Mouse (Mus musculus) embryonic facial prominence, embryonic 12.5 days (tissue): ENCODE data around the gene Ppp1cc. TPM values are rescaled to one million over a fixed set of nuclear protein-coding genes. Genes with fewer than 3 reads are reported as not detected.

ENCODE experiments used
- polyA plus RNA-seq: library from polyadenylated mRNA; unstranded; fragments of >200 nt; fragmentation: Nextera tagmentation; extraction: Ambion mirVana; gene quantifications from 2 replicates; pipeline ENCODE4 v1.2.1, GENCODE M21; 2016

Gene Ppp1cc
- polyA plus RNA-seq, 1 experiment from 2014 or later, result 312 TPM

Other genes with a start within 250 kb of the Ppp1cc start
- 5.9 and 7.1 TPM in 2 replicates for gene Cux2, start 108.2 kb upstream of the Ppp1cc start, polyA plus RNA-seq
- gene Myl2, start 57.3 kb upstream of the Ppp1cc start, polyA plus RNA-seq, result 0.52 and 2.4 TPM in 2 replicates
- gene Ccdc63, start 17.5 kb upstream of the Ppp1cc start, polyA plus RNA-seq, result not detected in 2 replicates
- gene Hvcn1, start 48.5 kb downstream of the Ppp1cc start, polyA plus RNA-seq, result 11.7 and 13.0 TPM in 2 replicates
- 5.9 and 6.5 TPM in 2 replicates for gene Tctn1, start 106.2 kb downstream of the Ppp1cc start, polyA plus RNA-seq
- gene Pptc7, start 126.1 kb downstream of the Ppp1cc start, polyA plus RNA-seq, result 11.9 and 12.0 TPM in 2 replicates
- gene Rad9b, start 196.0 kb downstream of the Ppp1cc start, polyA plus RNA-seq, result 17.1 and 18.7 TPM in 2 replicates
- 178 and 183 TPM in 2 replicates for gene Vps29, start 196.1 kb downstream of the Ppp1cc start, polyA plus RNA-seq
- gene Gpn3, start 213.6 kb downstream of the Ppp1cc start, polyA plus RNA-seq, result 70.0 and 77.7 TPM in 2 replicates
- gene Fam216a, start 214.1 kb downstream of the Ppp1cc start, polyA plus RNA-seq, result 90.5 and 99.6 TPM in 2 replicates
- gene Arpc3, start 233.6 kb downstream of the Ppp1cc start, polyA plus RNA-seq, result 75.8 and 88.9 TPM in 2 replicates